Mouse (Mus musculus): Measurements from ENCODE around the gene 5730480H06Rik.

Gene 5730480H06Rik

GRCm38 (mm10) chr5:48327652-48328051, at the start of gene 5730480H06Rik:
Gene 5730480H06Rik (plus strand): TSS chr5:48327952.
- no peak for DNase-seq

DNA sequence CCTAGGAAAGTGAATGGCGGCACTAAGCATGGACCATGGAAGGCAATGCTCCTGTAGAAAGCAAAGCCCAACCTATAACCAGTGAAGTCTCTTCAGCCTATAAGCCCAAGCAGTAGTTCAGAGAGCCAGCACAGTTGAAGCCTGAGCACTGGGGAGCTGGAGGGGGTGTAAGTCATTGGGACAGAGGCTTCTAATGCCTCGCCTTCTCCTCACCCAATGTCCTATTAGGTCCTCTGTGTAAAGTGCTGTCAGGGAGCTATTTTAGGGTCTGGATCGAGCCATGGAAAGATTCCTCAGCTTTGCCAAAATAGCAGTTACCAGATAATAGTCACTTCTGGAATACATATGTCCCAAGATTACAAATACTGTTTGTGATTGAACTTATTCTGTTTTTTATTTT, 26.6 kb upstream of the 5730480H06Rik start:
- DNase-seq = no peak

GRCm38 (mm10) chr5:48315057-48315602, 12.6 kb upstream of the 5730480H06Rik start:
- no peak for DNase-seq

- no peak for DNase-seq
These were observed 7.2 kb upstream of the 5730480H06Rik start for GRCm38 (mm10) chr5:48320597-48320996.

DNA sequence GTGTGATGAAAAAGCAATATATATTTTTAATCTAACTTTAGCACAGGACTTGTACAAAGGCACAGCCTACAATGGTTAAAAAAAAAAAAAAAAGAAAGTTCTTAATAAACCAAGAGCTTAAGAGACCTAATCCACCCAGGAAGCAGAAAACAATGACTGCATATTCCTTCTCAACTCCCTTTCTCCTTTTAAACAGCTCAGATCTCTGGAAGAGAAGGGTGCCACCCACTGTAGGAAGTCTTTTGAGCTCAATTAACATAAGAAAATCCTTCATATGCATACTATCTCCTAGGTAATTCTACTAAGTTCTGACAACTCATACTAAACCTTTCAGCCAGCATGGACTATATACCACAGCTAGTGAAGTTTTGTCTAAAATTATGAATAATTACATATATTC, 1.5 kb upstream of the 5730480H06Rik start:
- no peak for DNase-seq

GRCm38 (mm10) chr5:48329751-48330150, 2.0 kb downstream of the 5730480H06Rik start:
- DNase-seq = no peak

DNA sequence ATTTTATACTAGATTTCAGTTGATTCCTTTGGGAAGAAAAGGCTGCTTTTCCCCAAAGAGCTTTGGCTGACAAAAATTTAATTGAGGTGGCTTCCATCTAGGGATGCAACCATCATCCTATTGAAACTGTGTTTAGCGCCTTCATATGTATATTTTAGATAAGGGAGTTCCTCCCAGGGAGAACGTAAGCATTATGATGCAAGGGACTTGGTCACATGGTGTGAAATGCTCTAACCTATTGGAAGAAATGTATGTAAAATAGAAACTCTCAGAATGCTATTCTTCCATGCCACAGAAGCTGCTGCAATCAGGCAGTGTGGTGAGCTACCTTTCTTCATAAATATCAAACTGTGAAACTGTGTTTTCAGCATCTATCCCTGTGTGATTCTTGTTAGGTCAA, 3.1 kb downstream of the 5730480H06Rik start:
- no peak for DNase-seq

GRCm38 (mm10) chr5:48331441-48331840, 3.7 kb downstream of the 5730480H06Rik start:
- DNase-seq = no peak

DNA sequence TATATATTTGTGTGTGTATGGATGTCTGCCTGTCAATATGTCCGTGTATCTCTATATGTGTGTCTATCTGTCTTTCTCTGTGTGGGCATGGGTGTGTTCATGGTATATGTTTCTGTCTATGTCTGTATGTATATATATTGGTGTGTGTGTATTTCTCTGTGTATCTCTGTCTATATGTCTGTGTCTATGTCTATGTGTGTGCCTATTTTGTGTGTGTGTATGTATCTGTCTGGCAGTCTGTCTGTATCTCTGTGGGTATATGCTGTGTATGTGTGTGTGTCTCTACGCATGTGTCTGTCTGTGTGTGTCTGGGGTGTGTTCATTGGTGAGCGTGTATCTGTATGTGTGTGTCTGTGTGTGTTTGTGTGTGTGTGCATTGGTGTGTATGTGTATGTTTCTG, 5.7 kb downstream of the 5730480H06Rik start:
- no peak for DNase-seq

GRCm38 (mm10) chr5:48333884-48334513, 6.2 kb downstream of the 5730480H06Rik start:
- DNase-seq = no peak

- DNase-seq = no peak
These were observed 13.2 kb downstream of the 5730480H06Rik start for GRCm38 (mm10) chr5:48340808-48341433.

- DNase-seq = peak in 1 of 2 experiments; percentile 63
These were observed 17.6 kb downstream of the 5730480H06Rik start for GRCm38 (mm10) chr5:48345095-48345982.

DNA sequence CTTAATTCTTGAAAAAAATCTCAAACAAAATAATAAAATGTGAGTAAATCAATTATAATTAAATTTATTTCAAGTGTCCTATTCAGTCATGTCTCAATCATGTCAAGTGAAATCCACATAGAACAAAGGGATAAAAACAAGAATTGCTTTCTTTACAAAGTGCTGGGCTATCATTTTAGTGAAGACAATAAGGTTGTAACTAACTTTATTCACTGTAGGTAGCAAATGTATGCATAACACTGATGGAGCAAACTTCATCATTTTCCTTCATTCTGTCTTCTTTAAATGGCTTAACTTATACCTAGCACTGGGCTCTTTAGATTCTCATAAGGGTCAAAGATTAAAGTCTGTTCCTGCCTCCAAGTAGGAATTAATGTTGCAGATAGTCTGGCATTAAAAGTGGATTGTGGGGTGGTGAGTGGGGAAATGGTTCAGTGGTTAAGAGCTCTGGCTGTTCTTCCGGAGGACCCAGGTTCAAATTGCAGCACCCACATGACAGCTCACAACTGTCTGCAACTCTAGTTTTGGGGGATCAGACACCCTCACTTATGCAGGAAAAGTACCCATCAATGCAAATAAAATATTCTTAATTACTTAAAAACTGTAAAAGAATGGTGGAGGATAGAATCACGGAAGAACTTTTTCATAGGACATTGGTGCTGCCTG, 18.4 kb downstream of the 5730480H06Rik start:
- DNase-seq = no peak

DNA sequence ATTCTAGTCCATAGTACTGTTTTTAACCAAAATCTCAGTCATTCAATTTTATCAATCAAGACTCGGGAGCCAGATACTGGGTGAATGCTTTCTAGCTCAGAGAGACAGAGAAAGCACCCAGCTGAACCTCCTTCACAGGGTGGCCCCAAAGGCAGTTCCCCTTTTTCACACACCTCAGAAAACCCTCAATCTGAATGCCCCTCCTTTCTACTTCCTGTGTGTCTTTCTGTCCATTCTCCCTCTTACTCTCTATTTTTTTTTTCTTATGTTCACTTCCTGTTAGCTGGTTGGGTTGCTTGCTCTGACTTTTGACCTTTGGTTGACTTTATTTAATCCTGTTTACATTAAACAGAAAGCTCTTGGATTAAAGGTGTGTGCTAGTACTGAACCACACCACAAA, 21.6 kb downstream of the 5730480H06Rik start:
- no peak for DNase-seq

GRCm38 (mm10) chr5:48371890-48372766, 44.4 kb downstream of the 5730480H06Rik start:
- DNase-seq = peak; percentile 98

- DNase-seq = peak; percentile 21 to 34
These were observed 74.7 kb downstream of the 5730480H06Rik start for GRCm38 (mm10) chr5:48402497-48402896.

DNA sequence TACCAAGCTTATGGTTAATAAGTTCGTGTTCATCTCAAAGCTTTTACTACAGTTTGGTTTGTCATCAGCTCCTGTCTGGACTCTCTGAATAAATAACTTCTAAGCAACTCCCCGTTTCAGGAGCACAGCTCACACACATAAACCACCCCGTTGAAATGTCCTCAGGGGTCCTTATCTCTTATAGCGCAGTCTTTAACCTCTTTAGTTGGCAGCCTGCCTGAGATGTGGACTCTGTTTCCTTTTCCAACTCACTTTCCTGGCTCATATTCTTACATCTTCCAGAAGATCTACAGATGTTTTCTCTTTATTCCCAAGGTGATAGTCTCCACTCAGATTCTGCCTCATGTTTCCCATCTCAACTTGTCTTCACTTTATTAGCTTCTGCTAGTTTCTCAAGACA, 80.5 kb downstream of the 5730480H06Rik start:
- no peak for DNase-seq

GRCm38 (mm10) chr5:48410348-48410747, 82.6 kb downstream of the 5730480H06Rik start:
- DNase-seq = no peak

GRCm38 (mm10) chr5:48411462-48411861, 83.7 kb downstream of the 5730480H06Rik start:
- no peak for DNase-seq

GRCm38 (mm10) chr5:48412261-48412660, 84.5 kb downstream of the 5730480H06Rik start:
- no peak for DNase-seq

DNA sequence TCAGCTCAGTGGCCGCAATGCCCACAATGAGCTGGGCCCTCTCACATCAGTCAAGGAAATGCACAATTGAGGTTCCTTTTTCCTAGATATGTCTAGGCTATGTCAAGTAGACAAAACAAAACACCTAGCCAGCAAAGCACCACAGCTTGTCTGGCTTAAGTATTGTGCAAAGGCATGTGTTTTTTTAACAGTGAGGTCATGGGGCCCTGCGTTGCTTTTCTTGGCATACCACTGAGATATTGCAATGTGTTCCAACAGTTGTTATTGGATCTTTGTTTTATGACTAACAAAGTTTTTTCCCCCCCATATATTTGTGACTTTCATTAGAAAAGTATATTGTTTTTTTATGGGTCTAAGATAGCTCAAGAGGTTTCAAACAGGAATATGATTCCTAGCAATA, 92.0 kb downstream of the 5730480H06Rik start:
- DNase-seq = no peak

DNA sequence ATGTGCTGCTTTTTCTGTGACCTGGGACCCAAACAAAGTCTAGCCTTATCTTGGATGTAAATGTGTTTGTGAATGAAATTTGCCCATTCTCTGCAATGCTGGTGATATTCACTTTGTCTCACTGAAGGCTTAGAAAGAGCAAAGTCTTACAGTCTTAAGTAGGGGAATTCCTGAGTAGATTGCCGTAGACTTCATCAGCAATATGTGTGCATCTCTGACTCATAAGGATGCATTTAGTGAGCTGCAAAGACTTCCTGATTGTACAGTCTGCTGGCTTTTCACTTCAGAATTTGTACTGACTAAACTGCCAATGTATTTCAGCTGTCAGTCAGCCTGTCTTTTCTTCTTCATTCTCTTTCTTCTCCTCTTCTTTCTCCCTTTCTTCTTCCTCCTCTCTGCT, 94.2 kb downstream of the 5730480H06Rik start:
- DNase-seq = no peak
